Mouse (Mus musculus): ENCODE data around the gene Trim39.
"Not testable (repeated sequence)": the region's sequence is repeated elsewhere in the genome, so short reads cannot be mapped to it uniquely, and the experiment has no call there.

Trim39 gene

GRCm38 (mm10) chr17:36248886-36249285 lies 23.2 kb downstream of the Trim39 start:
- no peak for DNase-seq (ENCODE audit: low spot score)

DNA sequence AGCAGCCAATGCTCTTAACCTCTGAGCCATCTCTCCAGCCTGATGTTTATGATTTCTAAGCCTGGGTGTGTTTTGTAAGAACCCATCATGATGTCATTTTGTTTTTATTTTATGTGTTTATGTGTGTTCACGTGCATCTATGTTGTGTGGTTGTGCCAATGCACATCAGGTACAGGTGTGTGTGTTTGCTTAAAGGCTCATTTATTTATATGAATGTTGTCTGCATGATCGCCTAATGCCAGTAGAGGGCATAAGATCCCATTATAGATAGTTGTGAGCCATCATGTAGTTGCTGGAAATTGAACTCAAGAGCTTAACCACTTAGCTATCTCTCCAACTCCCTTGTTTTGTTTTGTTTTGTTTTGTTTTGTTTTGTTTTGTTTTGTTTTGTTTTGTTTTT lies 26.3 kb downstream of the Trim39 start:
- peak; percentile 3 for DNase-seq (ENCODE audit: low spot score)

DNA sequence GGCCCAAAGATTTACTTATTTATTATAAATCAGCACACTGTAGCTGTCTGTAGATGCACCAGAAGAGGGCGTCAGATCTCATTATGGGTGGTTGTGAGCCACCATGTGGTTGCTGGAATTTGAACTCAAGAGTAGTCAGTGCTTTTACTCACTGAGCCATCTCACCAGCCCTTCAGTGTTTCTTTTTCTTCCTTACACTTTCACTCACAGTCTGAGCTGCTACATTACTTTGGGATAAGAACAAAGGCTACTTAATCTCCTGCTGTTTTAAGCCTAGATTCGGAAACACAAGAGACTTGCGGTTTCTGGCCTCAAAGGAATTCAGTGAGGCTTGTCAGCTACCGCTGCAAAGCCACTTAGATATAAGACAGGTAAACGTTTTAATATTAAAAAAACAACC lies 28.0 kb downstream of the Trim39 start:
- DNase-seq (ENCODE audit: low spot score), result peak; percentile 1

GRCm38 (mm10) chr17:36240637-36241213 lies 31.3 kb downstream of the Trim39 start:
- DNase-seq (ENCODE audit: low spot score), result no peak

DNA sequence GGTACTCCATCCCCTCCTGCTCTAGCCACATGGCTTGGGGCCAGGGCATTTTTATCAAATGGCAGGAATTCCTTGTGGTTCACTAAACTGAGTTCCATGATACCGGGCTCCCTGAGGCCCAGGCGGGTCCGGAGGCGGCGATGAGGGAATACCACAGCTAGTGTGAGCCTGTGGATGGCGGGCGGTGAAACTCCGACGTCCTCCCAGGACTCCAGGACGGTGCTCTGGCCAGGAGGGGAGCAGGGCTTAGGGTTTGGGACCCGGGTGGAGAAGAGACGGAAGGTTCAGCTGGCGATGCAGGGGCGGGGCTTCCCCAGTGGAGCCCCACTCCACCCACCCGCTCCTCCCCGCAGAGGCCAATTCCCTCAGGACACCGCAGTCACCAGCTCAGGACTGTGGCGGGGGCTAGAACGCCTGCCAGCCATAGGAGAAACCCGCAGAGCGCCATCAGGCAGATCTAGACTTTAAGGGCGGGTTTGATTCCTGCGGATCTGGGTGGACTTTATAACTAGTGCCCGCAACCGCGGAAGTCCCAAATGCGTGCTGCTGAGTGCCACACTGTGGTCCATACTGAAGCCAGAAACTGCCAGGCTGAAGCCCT lies 34.6 kb downstream of the Trim39 start:
- no peak for DNase-seq (ENCODE audit: low spot score)

GRCm38 (mm10) chr17:36235300-36235699 lies 36.7 kb downstream of the Trim39 start:
- not testable (repeated sequence) for DNase-seq (ENCODE audit: low spot score)

GRCm38 (mm10) chr17:36233572-36233971 lies 38.5 kb downstream of the Trim39 start:
- DNase-seq (ENCODE audit: low spot score), result no peak

DNA sequence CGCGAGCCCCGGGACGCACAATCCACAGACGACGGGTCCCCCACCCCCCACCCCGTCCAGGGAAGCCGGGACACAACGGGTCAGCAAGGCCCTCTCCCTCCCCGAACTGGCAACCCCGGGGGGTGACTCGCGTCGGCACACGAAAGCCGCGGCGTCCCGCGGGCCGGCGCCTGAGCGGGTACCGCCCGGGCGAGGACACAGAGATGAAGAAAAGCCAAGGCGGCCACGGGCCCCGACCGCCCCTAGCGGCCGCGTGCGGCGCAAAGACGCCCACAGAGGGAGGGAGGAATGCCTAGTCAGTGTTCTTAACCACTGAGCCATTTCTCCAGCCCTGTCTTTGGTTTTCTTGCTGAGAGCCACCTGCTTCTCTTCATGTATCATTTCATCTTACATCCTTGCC lies 40.7 kb downstream of the Trim39 start:
- DNase-seq (ENCODE audit: low spot score), result peak; percentile 99

DNA sequence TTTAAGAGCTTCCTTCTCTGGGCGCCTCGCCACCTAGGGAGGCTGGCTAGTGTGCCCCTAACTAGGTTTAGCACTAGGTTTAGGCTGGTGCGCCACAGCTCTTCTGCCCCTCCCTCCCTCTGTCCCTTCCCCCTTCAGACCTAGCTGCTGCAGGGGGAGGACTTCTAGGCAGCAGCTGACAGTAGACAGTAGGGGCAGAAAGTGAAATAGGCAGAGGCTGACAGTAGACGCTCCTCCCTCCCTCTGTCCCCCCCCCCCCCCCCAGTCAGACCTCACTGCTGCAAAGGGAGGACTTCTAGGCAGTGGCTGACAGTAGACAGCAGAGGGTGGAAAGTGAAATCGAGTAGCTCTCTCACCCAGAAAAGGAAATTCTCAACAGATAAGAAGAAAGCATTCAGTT lies 43.0 kb downstream of the Trim39 start:
- DNase-seq (ENCODE audit: low spot score), result no peak

DNA sequence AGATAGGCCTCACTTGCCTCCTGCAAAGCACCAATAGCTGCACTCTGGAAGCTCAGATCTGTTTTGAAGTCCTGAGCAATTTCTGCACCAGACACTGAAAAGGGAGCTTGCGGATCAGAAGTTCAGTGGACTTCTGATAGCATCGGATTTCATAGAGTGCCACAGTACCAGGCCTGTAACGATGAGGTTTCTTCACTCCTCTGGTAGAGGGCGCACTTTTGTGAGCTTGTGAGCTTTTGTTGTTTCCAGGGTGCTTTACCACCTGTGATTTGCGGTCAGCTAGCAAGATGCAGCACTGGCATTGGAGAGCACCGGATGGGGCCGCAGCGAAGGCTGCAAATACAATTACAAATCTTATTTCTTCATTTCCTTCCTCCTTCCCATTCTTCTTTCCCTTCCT lies 45.1 kb downstream of the Trim39 start:
- no peak for DNase-seq (ENCODE audit: low spot score)

DNA sequence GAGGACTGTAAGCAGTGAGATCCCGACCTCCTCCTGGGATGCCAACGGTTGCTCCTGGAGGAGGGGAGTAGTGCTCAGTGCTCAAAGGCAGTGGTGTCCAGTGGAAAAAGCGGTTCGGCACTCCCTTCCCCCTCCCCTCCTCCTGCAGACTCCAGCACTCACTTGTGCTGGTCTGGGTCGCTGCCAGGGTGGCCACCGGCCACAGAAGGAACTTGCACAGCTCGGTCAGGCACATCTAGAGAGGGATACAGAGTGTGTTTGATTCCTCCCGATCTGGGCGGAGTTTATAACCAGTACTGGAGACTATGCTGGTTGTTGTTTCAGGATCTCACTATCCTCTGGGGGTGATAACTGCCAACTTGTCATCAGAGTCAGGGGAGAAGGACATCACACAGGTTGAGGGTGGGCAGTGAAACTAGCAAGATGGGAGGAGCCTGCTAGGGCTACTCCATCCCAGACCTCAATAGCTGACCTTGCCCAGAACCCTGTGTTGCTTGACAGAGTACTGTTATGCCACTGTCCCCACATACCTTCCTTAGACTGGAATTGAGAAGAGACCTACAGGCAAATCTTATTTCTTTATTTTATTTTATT lies 46.7 kb downstream of the Trim39 start:
- no peak for DNase-seq (ENCODE audit: low spot score)

GRCm38 (mm10) chr17:36224451-36224850 lies 47.6 kb downstream of the Trim39 start:
- DNase-seq (ENCODE audit: low spot score), result no peak

DNA sequence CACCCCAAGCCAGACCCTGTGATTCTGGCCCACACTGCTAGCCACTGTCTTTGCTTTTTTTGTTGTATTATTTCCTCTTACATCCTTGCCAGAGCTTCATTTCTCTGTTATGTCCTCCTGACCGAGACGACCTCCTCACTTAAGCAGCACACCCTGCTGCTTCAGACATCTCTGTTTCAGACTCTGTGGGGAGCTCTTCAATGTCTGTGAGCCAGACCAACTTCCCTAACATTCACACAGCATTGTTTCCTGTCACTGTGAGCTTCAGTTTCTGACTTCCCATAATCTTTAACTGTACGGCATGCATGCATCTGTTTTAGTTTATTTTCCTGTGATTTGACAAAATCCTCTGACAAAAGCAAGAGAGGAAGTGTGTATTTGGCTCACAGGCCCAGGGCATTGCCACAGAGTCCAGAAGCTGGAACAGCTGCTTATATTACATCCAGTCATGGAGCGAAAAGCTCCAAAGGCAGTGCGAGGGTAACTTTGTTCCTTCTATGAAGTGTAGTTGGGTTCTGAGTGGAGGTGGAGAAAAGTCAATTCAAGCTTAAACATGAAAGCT lies 53.4 kb downstream of the Trim39 start:
- DNase-seq (ENCODE audit: low spot score), result no peak

GRCm38 (mm10) chr17:36215586-36215985 lies 56.5 kb downstream of the Trim39 start:
- DNase-seq (ENCODE audit: low spot score), result no peak

Data from adipocyte (in vitro differentiated cells).